Mouse (Mus musculus): ENCODE measurements around the gene Ddx31.

The Ddx31 gene

DNA sequence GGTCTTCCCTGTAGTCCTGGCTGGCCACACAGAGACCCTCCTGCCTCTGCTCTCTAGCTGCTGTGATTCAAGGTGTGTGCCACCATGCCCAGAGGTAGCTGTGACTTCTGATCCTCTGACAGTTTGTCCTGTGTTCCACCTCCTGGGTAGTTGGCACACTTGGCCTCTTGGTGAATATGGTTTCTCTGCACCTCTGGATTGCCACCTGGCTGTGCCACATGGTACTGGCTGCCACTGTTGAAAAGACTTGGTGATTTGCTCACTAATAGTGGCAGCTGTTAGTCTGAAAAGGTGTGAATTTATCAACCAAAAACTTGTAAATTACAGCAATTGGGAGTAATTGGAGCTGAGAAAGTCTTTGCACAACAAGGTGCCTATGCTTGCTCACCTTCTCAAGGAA lies 23.7 kb downstream of the Ddx31 start:
- no peak for DNase-seq (ENCODE audit: low spot score in 2 of 2)

DNA sequence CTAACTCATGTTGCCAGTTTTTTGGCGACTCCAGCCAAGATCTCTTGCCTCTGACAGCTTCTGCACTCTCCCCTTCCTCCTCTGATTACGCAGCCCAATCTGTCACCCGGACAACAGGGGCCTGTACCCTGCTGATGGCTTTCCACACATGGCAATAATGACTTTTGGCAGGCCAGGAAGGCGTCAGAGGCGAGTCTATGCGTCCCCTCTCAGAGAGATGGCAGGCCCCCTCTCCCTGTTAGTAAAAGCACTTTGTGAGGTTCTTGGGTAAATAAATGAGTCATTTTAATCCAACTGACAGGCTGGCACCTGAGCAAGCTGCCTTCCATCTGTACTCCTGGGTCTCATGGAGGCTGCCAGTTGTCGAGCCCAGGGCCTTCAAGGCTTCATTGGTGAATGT lies 27.3 kb downstream of the Ddx31 start:
- DNase-seq (ENCODE audit: low spot score in 2 of 2) = no peak

DNA sequence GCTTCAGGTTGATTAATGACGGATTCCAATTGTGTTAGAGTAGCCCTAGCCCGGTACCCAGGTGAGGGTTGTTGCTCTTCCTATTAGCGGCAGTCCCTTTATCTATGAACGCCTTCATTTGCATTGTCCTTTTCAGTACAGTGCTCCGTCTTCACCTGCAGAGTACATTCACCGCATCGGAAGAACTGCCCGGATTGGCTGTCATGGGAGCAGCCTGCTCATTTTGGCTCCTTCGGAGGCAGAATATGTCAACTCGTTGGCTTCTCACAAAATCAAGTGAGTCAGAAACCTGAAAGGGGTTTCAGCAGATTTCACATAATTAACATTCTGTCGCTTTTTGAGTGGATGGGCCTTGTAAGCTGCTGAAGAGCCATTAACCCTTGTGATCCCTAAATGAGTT lies 35.3 kb downstream of the Ddx31 start:
- DNase-seq (ENCODE audit: low spot score in 2 of 2) = no peak

DNA sequence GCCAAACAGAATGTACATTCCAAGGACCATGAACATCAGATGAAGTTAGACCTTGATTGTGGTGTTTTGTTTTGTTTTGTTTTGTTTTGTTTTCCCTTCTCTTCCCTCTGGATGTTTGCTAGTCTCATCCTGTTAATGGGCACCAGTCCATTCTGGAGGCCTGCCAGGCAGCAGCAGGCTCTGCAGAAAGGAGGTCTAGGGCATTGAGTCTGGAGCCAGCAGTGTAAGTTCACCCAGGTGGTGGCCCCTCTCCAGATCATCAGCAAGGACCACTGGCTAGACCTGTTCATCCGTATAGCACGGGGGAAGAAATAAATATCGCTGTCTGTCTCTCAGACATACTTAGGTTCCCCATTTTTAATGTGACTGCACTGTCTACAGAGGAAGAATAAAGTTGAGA lies 41.1 kb downstream of the Ddx31 start:
- DNase-seq (ENCODE audit: low spot score in 2 of 2) = no peak

DNA sequence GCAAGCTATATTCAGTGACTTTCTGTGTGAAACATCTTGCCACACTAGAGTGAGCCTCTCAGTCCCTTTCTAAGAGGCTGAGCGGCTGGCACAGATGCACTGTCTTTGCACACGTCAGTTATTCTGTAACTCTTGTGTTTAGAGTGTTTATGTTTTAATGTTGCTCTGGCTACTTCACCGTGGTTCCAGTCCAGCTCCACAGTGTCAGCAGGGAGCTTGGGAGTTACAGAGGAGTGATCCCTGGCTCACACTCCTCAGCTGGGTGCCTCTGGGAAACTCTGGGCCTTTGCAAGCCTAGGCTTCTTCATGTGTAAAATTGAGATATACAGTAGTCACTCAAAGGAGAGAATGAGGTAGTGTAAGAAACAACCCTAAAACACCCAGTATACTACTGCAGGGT lies 41.8 kb downstream of the Ddx31 start:
- DNase-seq (ENCODE audit: low spot score in 2 of 2) = no peak

DNA sequence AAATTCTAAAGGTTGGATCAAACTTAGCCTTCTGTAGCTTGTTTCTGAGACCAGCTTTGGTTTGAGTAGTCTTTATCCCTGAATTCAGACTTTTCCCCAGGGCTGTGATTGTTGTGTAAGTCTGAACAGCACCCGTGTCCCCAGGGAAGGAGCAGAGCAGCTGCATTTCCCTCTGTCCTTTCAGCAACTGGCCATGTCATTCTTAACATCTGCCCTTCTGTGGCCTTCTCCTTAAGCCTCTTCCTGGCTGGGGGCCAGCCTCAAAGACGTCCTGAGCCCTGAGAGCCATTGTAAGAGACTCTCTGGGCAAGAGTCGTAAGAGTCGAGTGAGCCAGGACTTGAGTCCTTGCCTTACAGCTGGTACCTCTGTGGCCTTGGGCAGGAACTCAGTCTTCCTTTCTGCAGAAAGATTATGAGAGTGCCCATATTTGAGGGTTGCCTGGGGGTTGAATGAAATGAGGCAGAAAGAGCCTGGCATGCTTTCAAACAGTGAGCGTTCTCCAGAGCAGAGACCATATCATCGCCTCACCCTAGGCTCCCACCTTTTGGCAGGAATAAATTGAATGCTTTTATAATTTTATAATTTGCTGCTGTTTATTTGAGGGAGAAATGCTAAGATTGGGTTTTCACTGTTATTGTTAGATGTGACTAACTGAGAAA lies 42.8 kb downstream of the Ddx31 start:
- DNase-seq (ENCODE audit: low spot score in 2 of 2) = no peak

DNA sequence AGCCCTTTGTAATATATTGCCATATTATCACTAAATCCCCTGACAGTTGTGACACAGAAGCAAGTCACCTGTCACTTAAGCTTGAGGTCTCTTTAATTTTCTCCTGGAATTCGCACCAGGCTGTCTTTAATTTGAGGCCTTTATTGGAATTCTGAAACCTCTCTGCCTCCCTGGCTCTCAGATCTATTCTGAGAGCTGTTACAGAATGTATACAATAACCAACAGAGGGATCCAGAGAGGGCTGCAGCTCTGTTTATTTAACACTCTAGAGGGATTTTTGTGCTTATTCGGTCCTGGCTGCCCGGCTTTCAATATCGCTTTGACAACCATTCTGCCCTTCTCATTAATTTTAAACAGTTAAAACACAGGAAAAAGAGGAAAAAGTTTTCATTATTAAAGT lies 44.7 kb downstream of the Ddx31 start:
- no peak for DNase-seq (ENCODE audit: low spot score in 2 of 2)

DNA sequence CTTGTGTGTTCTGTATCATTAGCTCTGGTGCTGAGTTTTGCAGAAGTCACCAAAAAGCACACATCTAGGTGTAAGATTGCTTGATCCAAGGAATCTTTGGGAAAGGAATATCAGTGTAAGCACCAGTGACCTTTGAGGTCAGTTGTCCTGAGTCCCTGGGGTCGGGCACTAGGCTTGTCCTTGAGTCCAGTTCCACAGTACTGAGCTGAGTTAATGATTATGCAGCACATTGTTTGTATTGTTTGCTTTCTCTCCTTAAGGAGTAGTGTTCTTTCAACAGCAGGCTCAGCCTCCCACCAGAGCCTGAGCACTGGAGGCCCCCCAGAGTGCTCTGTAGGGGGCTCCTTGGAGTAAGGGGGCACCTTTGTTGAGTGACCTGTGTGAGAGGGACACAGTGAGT lies 52.6 kb downstream of the Ddx31 start:
- DNase-seq (ENCODE audit: low spot score in 2 of 2) = no peak

DNA sequence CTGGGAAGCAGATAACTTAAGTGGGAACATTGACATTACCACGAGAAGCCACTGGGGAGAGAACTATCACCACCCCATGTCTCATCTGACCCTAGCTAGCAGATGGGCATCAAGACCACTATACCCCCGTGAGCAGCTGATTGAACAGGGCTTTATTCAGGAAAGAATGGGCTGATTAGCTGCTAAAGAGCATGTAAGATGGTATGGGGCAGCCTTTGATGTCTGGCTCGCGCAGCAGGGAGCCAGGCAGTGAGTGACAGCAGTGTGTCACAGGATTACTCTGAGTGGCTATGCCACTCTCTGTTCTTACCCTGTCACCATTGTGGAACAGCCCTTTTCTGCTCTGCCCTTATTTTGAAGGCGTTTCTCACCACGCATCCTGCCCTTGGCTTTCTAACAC lies 53.3 kb downstream of the Ddx31 start:
- DNase-seq (ENCODE audit: low spot score in 2 of 2) = no peak

DNA sequence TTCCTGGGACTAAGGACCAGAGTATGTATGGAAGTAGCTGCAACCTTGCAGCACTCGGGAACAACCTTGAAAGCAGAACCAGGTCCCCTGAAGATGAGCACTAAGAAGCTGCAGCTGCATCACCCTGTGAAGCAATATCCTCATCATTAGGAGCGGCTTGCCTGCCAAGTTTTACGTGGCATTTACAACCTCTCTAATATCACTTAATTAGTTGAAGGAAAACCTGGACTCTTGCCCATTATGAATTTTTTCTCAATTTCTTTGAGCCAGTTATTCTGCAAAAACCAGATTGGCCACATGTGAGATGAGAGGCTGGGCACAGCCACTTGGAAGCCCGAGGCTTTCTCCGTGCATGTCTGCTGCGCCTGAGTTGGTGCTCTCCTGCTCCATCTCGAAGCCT lies 55.7 kb downstream of the Ddx31 start:
- DNase-seq (ENCODE audit: low spot score in 2 of 2) = no peak

DNA sequence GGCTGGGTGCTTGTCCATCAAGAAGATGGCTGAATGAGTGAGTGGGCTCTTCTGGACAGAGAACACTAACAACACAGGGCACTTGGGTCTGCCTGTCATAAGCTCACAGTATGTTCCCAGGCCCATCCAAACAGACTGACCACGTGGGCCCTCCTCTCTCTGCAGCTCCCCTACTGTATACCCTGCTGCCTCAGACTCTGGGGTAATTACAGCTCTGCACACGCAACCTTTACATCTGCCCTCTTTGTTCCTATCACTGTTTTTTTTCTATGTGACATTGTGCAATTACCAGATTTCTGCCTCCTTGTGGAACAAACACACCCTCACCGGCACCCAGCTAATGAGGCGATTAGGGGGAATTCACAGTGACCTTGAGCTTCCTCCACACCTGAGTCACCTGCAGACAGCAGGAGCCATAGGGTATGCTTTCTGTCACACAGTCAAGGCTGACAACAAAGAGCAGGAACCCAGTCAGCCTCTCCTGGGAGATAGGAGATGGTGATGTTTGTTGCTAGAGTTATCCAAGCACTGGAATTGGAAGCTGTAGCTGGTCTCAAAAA lies 57.2 kb downstream of the Ddx31 start:
- DNase-seq (ENCODE audit: low spot score in 2 of 2) = no peak

DNA sequence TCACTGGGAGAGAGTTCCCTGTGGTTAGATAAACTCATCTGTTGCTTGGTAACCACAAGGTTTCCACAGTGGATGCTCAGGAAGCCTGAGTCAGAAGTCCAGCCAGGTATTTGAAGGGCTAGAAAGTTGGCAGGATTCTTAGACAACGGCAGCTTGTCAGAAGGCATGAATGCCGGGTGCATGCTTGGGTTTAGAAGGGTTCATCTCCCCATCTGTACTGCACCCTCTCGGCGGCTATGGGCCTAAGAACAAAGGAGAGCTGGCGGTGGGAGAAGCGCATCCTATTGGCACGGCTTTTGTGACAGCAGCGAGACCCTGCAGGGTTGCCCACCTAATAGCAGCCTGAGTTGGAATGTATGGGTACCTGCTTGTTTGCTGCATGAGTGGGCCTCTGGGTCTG lies 62.1 kb downstream of the Ddx31 start:
- DNase-seq (ENCODE audit: low spot score in 2 of 2) = no peak

DNA sequence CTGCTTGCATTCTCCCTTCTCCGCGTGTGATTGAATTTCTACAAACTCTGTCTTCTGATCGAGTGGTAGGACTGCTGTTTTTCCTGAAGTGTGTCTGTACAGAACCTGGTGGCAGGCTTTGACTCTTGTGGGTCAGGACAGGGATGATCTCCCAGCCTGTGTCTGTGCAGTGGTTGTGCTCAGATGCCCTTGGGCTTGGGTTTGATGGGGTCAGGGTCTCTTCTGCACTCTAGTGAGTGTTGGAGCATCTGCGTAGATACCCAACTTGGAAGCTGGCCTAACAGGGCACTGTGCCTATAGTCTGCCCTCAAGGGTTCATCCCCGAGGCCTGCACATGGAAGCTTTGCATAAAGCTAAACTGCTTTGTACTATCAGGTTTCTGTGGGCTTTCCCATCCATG lies 63.7 kb downstream of the Ddx31 start:
- DNase-seq (ENCODE audit: low spot score in 2 of 2) = no peak

DNA sequence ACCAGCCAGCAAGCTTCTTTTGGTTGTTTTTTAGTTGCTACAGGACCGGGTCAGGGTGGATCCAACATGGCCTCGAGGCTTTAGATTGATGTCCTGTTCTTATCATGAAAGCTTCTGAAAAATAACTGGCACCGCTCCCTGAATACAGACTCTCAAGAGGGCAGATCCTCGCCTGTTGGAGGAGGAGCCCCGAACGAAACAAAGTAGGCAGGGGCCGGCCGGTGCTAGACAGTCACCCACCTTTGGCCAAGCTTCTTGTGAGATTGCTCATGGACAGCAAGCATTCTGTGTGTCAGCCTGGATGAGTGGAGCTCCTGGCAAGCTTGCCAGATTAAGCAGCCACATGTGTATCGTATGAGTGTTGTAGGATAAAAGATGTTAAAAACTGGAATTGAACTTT lies 64.6 kb downstream of the Ddx31 start:
- no peak for DNase-seq (ENCODE audit: low spot score in 2 of 2)

DNA sequence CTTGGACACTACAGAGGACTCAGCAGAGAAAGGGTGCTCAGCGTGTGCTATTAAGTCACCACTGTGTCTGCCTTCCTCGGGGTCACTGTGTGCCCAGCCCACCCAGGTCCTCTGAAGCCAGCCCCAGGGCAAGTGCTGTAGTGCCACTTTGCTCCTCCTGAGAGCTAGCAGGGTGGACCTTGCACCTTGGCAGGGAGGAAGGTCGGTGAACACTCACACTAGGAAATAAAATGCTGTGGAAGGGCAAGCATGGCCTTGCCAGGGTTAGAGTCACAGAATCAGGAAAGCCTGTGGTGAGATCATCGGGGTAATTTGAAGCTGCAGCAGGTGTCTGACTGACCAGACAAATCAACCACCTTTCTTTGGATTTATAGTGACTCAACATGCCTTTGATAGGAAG lies 65.4 kb downstream of the Ddx31 start:
- DNase-seq (ENCODE audit: low spot score in 2 of 2) = no peak

DNA sequence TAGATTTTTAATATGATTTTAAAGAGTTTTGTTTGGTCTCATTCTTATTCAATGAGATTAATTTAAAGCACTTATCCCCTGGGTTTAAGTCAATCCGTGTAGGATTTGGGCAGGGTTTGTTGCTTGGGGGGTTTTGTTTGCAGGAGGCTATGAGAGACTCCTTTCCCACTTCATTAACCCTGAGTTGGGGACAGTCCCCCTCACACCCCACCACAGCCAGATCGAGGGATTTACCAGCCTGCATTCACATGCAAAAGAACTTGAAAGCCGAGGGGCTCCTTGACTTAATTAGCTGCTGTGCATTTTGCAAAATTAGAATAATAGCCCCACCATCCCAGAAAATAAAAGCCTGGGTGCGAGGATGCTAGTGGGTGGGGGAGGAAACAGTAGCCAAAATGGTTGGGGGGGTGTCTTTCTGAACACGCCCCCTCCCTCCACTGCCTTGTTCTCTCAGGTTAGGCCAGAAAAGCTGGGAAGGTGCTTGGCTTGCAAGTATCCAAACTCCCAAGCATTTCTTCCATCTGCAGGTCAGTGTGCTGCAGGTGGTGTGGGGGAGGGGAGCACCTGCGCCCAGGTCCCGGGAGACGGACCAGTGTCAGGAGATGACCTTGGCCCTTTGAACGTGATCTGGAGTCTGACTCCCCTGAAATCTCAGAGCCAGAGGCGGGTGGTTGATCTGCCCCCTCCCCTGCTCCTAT lies 67.6 kb downstream of the Ddx31 start:
- no peak for DNase-seq (ENCODE audit: low spot score in 2 of 2)

DNA sequence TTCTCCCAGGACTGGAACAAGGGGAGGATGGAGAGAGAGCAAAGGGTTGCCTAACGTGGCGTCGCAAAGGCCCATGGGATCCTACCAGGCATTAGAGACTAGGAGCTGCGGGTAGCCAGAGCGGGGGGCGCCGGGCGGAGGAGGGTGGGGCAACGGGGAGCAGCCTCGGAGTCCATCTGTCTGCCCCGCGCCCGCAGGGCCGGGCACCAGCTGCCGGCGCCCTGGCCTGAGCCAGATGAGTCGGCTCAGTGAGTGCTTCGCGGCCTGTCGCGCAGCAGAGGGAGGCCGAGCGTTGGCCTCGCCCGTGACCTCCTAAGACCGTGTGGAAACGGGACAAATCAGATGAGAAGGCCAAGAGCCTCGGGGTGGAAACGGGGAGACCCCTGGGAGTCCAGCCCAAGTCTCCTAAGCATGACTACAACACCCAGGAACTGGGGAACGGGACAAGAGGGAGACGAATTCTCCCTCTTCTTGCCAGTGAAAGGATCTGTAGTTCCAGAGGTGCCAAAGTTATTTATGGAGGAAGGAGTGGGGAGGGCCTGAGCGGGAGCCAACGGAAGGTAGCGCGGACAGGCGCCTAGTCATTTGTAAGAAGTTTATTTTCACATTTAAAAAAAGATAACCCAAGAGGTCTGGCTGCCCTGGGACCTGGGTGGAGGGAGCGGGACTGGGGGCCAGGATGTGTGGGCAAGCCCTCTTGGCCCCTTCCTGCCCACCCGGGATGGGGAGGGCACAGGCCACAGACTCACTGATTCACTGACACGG lies 68.4 kb downstream of the Ddx31 start:
- DNase-seq (ENCODE audit: low spot score in 2 of 2) = no peak

DNA sequence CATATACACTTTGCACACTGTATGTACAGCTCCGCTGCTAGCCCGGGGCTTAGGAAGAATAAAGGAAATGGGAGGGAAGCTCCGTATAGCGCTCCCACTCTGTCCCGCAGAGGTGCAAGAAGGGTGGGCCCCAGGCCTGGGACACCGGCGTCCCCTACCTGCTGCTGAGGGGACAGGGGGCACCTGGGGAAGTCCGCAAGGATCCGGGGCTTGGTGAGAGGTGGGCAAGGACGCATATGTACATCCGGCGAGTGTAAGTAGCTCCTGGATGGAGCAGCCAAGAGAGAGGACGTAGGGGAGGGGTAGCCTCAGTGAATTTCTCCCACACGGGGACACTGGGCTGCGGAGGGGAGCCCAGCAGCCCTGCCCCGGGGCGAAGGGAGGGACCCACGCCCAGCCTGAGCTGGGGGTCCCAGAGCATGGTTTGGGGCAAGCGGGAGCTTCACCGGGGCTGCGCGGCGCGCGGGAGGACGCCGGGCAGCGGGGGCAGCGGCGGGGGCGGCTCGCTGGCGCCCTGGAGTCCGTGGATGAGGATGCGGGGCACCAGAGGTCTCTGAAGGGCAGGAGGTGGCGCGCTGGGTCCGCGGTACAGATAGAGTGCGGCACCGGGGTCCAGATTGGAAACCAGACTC lies 69.1 kb downstream of the Ddx31 start:
- no peak for DNase-seq (ENCODE audit: low spot score in 2 of 2)

DNA sequence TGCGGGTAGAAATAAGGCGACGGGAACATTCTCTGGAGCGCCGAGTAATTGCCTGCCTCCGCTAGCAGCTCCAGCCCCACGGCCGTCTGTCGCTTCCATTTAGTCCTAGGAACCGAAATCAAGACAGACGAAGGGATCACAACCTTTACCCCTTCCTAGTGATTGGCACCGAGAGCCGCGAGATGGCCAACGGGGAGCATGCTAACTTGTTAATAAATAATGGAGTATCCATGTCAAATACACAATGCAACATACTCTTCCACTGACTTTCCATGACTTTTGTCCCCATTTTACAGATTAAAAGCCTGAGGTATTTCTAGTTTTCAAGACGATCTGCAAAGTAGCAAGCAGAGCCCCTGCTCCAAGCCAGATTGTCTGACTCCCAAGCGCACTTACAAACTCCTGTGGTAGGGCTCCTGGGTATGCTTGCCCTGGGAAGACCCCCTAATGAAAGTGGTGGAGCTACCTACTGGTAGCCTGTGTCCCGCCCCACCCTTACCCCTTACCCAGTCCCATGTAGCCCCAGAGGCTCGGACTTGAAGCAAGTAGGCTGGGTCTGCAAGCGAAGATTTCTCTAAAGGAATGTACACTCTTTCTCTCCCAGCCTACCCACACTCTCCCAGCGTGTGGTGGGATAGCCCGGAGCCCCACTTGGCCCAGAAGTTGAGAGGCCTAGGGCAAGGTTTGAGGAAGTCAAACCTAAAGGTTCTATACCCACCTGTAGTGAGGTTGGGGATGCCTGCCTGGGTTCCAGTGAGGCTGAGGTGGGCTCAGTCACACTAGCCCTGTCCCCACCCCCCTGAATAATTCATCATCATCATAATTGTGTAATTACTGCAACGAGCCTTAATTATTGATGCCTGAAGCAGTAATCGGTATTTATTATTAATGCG lies 69.9 kb downstream of the Ddx31 start:
- no peak for DNase-seq (ENCODE audit: low spot score in 2 of 2)

DNA sequence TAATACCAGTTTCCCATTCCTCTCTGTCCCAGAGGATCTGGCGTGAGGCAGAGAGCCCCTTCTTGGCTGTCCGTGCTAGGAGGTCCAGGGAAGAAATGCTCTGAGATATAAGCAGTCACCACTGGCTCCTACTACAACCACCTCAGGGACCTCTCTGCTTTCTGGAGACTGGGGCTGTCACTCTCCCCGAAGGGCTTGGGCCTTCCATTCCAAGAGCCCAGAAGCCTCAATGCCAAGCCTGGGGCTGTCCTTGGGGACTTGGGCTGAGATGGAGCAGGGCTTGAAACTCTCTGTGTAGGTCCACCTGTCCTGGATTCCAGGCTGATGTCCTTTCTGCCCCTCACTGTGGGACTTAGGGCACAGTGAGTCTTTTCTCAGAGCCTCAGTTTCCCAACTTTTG lies 70.7 kb downstream of the Ddx31 start:
- no peak for DNase-seq (ENCODE audit: low spot score in 2 of 2)

DNA sequence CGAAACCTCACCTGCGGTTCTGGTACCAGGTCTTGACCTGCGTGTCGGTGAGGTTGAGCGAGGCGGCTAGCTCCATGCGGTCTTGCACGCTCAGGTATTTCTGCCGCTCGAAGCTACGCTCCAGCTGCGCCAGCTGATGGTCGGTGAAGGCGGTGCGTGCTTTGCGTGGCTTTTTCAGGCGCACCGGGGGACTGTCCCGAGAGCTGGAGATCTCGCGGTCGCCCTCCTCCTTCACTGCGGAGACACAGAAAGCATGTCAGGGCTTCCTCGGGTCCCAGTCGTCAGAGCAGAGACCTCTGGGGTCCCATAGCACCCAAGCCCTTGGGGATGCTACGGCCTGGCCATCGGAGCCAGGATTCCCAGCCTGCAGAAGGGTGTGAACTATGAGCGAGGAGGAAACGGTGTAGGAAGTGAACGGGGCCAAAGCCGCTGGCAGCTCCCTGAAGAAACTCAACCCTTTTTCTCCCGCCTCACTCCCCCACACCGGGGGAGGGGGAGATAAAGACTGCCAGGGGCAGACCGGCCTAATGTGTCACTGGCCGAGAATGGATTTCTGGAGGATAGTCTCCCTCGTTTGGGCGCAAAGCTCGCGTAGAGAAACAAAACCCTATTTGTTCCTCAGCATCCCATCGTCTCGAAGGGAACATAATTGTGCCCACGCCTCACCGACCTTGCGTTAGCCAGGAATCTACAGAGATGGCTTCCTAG lies 71.3 kb downstream of the Ddx31 start:
- DNase-seq (ENCODE audit: low spot score in 2 of 2) = no peak

Data from frontal cortex, postnatal 14 days (tissue).